In genomic region chr4:62736421-62736820, GRCm38 (mm10) we compare ENCODE assay signal across 8 mouse cellular contexts.
DNase-seq lines count a peak whose midpoint lies in the region; ATAC-seq and TF ChIP-seq lines count a peak whose summit lies in the region.

No protein-coding gene starts in this region.

- H3K4me3 ChIP-seq in liver, postnatal 0 days (ENCODE audit: low read depth, low read length) = no peak overlapping the region
- H3K4me3 ChIP-seq in midbrain, postnatal 0 days (ENCODE audit: low read depth, low read length) = no peak overlapping the region

- ATAC-seq in liver, postnatal 0 days = no peak
- no peak for ATAC-seq in midbrain, postnatal 0 days (ENCODE audit: low FRiP score)

- H3K27ac ChIP-seq in liver, postnatal 0 days (ENCODE audit: low read depth) = peak overlapping the region; percentile 44; the same call in 1 of the 2 replicates
- H3K27ac ChIP-seq in midbrain, postnatal 0 days (ENCODE audit: low read depth, low read length) = no peak overlapping the region

- intact Hi-C loops in heart, postnatal 10 days (cut with DNase I) = loop anchor here (2.0 kb wide), 1 partner anchor 24 kb away; no protein-coding TSS in a partner anchor

- H3K36me3 ChIP-seq in liver, postnatal 0 days (replicated peaks; ENCODE audit: insufficient read depth, low read length) = no peaks in the 10 kb centered on the region
- no peaks in the 10 kb centered on the region for H3K36me3 ChIP-seq in midbrain, postnatal 0 days (ENCODE audit: insufficient read depth, low read length)

- H3K9me3 ChIP-seq in liver, postnatal 0 days (ENCODE audit: low read length) = no peaks in the 10 kb centered on the region
- no peaks in the 10 kb centered on the region for H3K9me3 ChIP-seq in midbrain, postnatal 0 days (ENCODE audit: low read length)

- no peak for TF ChIP-seq EP300 in liver, postnatal 0 days (IDR thresholded peaks at IDR 0.05; ENCODE audit: low read depth)

- no peak for TF ChIP-seq CTCF in liver, postnatal 0 days (IDR thresholded peaks at IDR 0.05; ENCODE audit: low read depth)
- TF ChIP-seq CTCF in midbrain, postnatal 0 days (IDR thresholded peaks at IDR 0.05) = no peak

- H3K4me2 ChIP-seq in liver, postnatal 0 days (ENCODE audit: low read depth, low read length) = no peak overlapping the region
- no peak overlapping the region for H3K4me2 ChIP-seq in midbrain, postnatal 0 days (ENCODE audit: low read depth, low read length, poor library complexity, severe bottlenecking)

- H3K9ac ChIP-seq in liver, postnatal 0 days (replicated peaks) = no peak overlapping the region
- no peak overlapping the region for H3K9ac ChIP-seq in midbrain, postnatal 0 days (replicated peaks; ENCODE audit: low read length, poor library complexity, severe bottlenecking)

- WGBS in liver, postnatal 0 days (ENCODE audit: insufficient replicate concordance) = 70% methylated on average over 7 of the region's 7 CpGs
- 72% methylated on average over 7 of the region's 7 CpGs for WGBS in midbrain, postnatal 0 days

- no peak for DNase-seq in liver, postnatal 0 days
- no peak for DNase-seq in liver
- DNase-seq in cerebellum, adult 9-11 months = peak; percentile 47
- DNase-seq in heart, postnatal 10 days = peak; percentile 72 to 73
- DNase-seq in lung, postnatal 4 days = peak; percentile 50 to 78
- DNase-seq in frontal cortex, adult 2 months (ENCODE audit: extremely low spot score in 1 of 2, low spot score in 1 of 2) = no peak
- DNase-seq in midbrain, postnatal 0 days (ENCODE audit: low spot score) = no peak
- DNase-seq in spleen, postnatal 10 days (ENCODE audit: low spot score in 2 of 2) = no peak

- H3K27me3 ChIP-seq in liver, postnatal 0 days (ENCODE audit: insufficient read depth, low read length) = no peaks in the 10 kb centered on the region
- H3K27me3 ChIP-seq in midbrain, postnatal 0 days (ENCODE audit: insufficient read depth, low read length) = no peaks in the 10 kb centered on the region

- peaks cover 6% of the 10 kb centered on the region for H3K4me1 ChIP-seq in liver, postnatal 0 days (ENCODE audit: insufficient read depth)
- H3K4me1 ChIP-seq in midbrain, postnatal 0 days (ENCODE audit: insufficient read depth, low read length) = no peaks in the 10 kb centered on the region; the same call in 1 of the 2 replicates

Comparison
In these comparisons a context has a peak if more than half of its experiments do, and no peak if none do; other contexts are left out.
1. DNase-seq: peak in cerebellum, adult 9-11 months (single experiment), heart, postnatal 10 days (2 of 2) and lung, postnatal 4 days (2 of 2); none in liver, postnatal 0 days (single experiment), liver (single experiment), frontal cortex, adult 2 months (0 of 2), midbrain, postnatal 0 days (single experiment) and spleen, postnatal 10 days (0 of 2).